Mouse (Mus musculus): ENCODE results near the gene Nfic.
A peak's percentile ranks its signal among the peaks of the same experiment; 100 is the strongest.

The Nfic gene

GRCm38 (mm10) chr10:81415549-81416310 lies 39.7 kb downstream of the Nfic start:
- peak; percentile 98 for DNase-seq

GRCm38 (mm10) chr10:81415146-81415545 lies 40.3 kb downstream of the Nfic start:
- no peak for DNase-seq

- DNase-seq = peak; percentile 98
Measured at GRCm38 (mm10) chr10:81414682-81415081, 40.8 kb downstream of the Nfic start.

- peak; percentile 100 for DNase-seq
Measured at GRCm38 (mm10) chr10:81413310-81414261, 41.8 kb downstream of the Nfic start.

- peak; percentile 97 for DNase-seq
Measured at GRCm38 (mm10) chr10:81412586-81413309, 42.7 kb downstream of the Nfic start.

- DNase-seq = peak; percentile 100
Measured at GRCm38 (mm10) chr10:81411471-81412400, 43.7 kb downstream of the Nfic start.

- DNase-seq = peak; percentile 98
Measured at GRCm38 (mm10) chr10:81410981-81411380, 44.5 kb downstream of the Nfic start.

- DNase-seq = peak; percentile 97
Measured at GRCm38 (mm10) chr10:81410350-81410749, 45.1 kb downstream of the Nfic start.

GRCm38 (mm10) chr10:81409330-81409729 lies 46.1 kb downstream of the Nfic start:
- DNase-seq = no peak

GRCm38 (mm10) chr10:81408871-81409291 lies 46.6 kb downstream of the Nfic start:
- DNase-seq = peak; percentile 100

GRCm38 (mm10) chr10:81408424-81408729 lies 47.1 kb downstream of the Nfic start:
- DNase-seq = peak; percentile 95

GRCm38 (mm10) chr10:81407539-81408423 lies 47.7 kb downstream of the Nfic start:
- DNase-seq = peak; percentile 99

GRCm38 (mm10) chr10:81406504-81407440 lies 48.7 kb downstream of the Nfic start:
- DNase-seq = peak; percentile 96

- DNase-seq = peak; percentile 94
Measured at GRCm38 (mm10) chr10:81405588-81406201, 49.7 kb downstream of the Nfic start.

- peak; percentile 98 for DNase-seq
Measured at GRCm38 (mm10) chr10:81404720-81405119, 50.7 kb downstream of the Nfic start.

- no peak for DNase-seq
Measured at GRCm38 (mm10) chr10:81404082-81404481, 51.4 kb downstream of the Nfic start.

GRCm38 (mm10) chr10:81403511-81403910 lies 51.9 kb downstream of the Nfic start:
- no peak for DNase-seq

- peak; percentile 95 for DNase-seq
Measured at GRCm38 (mm10) chr10:81402227-81402765, 53.1 kb downstream of the Nfic start.
